Mouse (Mus musculus): ENCODE measurements around the gene Frs2. TPM values are rescaled to one million over a fixed set of nuclear protein-coding genes. Genes with fewer than 3 reads are reported as not detected.
A peak's percentile ranks its signal among the peaks of the same experiment; 100 is the strongest.
"Not testable (repeated sequence)": the region's sequence is repeated elsewhere in the genome, so short reads cannot be mapped to it uniquely, and the experiment has no call there.

Frs2 gene
- polyA plus RNA-seq, 1 experiment from 2014 or later, result 33.9 TPM

DNA sequence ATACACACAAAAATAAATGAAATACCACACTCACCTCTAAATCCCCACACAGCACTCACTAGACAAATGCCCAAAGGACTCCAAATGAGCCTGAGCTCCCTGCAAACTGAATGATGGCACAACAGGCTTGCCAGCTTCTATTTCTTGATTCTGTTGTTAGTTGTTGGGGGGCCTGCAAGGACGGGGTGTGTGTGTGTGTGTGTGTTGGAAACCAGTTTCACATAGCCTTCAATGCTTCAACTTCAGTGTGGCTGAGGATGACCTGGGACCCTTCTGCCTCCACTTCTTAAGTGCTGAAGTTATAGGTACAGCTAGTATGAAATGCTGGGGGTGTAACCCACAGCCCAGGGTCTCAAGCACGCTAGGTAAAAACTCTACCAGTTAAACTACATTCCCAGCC is 5.0 kb downstream of the Frs2 start:
- H3K4me1 ChIP-seq (ENCODE audit: control insufficient read depth, insufficient read depth, low read length), result no peaks in the 10 kb centered on the region
- no peak for DNase-seq (ENCODE audit: low spot score)
- no peaks in the 10 kb centered on the region for H3K27me3 ChIP-seq (ENCODE audit: control insufficient read depth, insufficient read depth, low read length)
- H3K4me3 ChIP-seq (ENCODE audit: low read depth, low read length), result no peak overlapping the region
- H3K36me3 ChIP-seq (ENCODE audit: control insufficient read depth, insufficient read depth, low read length), result no peaks in the 10 kb centered on the region
- H3K4me2 ChIP-seq (ENCODE audit: low read depth), result no peak overlapping the region
- H3K9me3 ChIP-seq (ENCODE audit: control insufficient read depth, low read length), result no peaks in the 10 kb centered on the region
- no peak overlapping the region for H3K9ac ChIP-seq (ENCODE audit: low read length)
- 92% methylated on average over 2 of the region's 2 CpGs for WGBS
- ATAC-seq (ENCODE audit: insufficient read depth, low FRiP score, low TSS enrichment), result no peak
- no peak overlapping the region for H3K27ac ChIP-seq (ENCODE audit: low read depth, low read length)

DNA sequence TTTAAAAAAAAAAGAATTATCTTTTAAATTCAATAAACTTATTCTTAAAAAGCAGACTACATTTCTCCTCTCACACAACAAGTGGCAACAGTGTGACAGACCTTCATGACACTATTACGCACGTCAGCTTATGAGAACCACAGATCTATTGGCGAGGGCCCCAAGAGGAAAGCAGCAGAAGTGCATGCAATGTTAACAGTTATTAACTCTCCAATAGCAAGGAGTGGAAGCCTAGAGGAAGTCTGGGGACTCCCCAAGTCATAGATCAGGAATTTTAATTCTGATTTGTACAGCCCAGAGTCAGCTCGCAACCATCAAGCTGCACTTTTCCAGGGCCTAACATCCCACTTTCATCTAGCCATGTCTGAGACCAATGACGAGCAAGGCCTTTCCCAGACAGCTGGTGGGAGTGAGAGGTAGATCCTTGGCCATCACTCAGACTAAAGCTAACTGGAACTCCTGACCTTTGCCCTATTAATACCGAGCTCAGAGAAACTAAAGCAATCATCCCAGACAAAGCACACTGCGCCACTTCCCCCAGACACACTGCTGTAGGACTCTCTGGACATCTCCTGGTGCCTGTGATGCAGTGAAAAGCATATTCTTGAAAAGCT is 6.3 kb downstream of the Frs2 start:
- Histone ChIP-seq H3K36me3 (ENCODE audit: control insufficient read depth, insufficient read depth, low read length) (no peaks in the 10 kb centered on the region), H3K27me3 (ENCODE audit: control insufficient read depth, insufficient read depth, low read length) (no peaks in the 10 kb centered on the region), H3K4me1 (ENCODE audit: control insufficient read depth, insufficient read depth, low read length) (no peaks in the 10 kb centered on the region), H3K27ac (ENCODE audit: low read depth, low read length) (no peak overlapping the region), H3K4me2 (ENCODE audit: low read depth) (no peak overlapping the region), H3K9ac (ENCODE audit: low read length) (no peak overlapping the region), H3K9me3 (ENCODE audit: control insufficient read depth, low read length) (no peaks in the 10 kb centered on the region), H3K4me3 (ENCODE audit: low read depth, low read length) (no peak overlapping the region)
- ATAC-seq (ENCODE audit: insufficient read depth, low FRiP score, low TSS enrichment) (no peak), DNase-seq (ENCODE audit: low spot score) (no peak)
- WGBS, result 76% methylated on average over 7 of the region's 7 CpGs

DNA sequence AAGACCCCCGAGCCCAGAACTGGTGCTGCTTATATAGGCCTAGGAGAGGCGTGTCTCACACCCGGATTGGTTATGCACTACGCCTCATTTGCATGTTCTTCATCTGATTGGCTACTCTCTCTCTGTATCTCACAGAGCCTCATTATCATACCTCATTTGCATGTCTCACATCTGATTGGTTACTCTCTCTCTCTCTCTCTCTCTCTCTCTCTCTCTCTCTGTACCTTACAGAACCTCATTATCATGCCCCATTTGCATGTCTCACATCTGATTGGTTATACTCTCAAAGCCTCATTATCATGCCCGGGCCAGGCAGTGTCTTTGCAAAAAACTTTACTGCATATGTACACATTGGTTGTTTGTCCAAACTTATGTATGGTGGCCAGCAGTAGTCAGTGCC is 16.8 kb downstream of the Frs2 start:
- not testable (repeated sequence) for H3K27me3 ChIP-seq (ENCODE audit: control insufficient read depth, insufficient read depth, low read length); H3K27ac ChIP-seq (ENCODE audit: low read depth, low read length); H3K4me3 ChIP-seq (ENCODE audit: low read depth, low read length); DNase-seq (ENCODE audit: low spot score); H3K9me3 ChIP-seq (ENCODE audit: control insufficient read depth, low read length); ATAC-seq (ENCODE audit: insufficient read depth, low FRiP score, low TSS enrichment); H3K4me2 ChIP-seq (ENCODE audit: low read depth); H3K4me1 ChIP-seq (ENCODE audit: control insufficient read depth, insufficient read depth, low read length); H3K36me3 ChIP-seq (ENCODE audit: control insufficient read depth, insufficient read depth, low read length); H3K9ac ChIP-seq (ENCODE audit: low read length)
- WGBS, result 91% methylated on average over 5 of the region's 5 CpGs

DNA sequence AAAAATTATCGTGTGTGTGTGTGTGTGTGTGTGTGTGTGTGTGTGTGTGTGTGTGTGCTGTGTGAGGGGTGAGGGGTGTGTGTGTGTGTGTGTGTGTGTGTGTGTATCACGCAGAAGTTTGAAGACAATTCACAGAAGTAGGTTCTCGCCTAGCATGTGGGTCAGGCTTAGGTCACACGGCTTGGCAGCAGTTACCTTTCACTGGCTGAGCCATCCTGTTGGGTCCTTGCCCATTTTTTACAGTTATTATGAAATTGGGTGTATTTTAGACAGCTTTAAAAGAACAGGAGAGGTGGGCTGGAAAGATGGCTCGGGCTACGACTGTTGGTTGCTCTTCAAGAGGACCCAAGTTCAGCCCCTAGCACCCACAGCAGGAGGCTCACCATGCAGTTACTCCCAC is 18.3 kb downstream of the Frs2 start:
- Histone ChIP-seq H3K9me3 (ENCODE audit: control insufficient read depth, low read length) (no peaks in the 10 kb centered on the region), H3K4me2 (ENCODE audit: low read depth) (no peak overlapping the region), H3K36me3 (ENCODE audit: control insufficient read depth, insufficient read depth, low read length) (no peaks in the 10 kb centered on the region), H3K27ac (ENCODE audit: low read depth, low read length) (no peak overlapping the region), H3K9ac (ENCODE audit: low read length) (no peak overlapping the region), H3K27me3 (ENCODE audit: control insufficient read depth, insufficient read depth, low read length) (no peaks in the 10 kb centered on the region), H3K4me3 (ENCODE audit: low read depth, low read length) (no peak overlapping the region), H3K4me1 (ENCODE audit: control insufficient read depth, insufficient read depth, low read length) (peaks cover 10% of the 10 kb centered on the region; the same call in 1 of the 2 replicates)
- DNase-seq (ENCODE audit: low spot score) (no peak), ATAC-seq (ENCODE audit: insufficient read depth, low FRiP score, low TSS enrichment) (no peak)
- 95% methylated on average over 6 of the region's 6 CpGs for WGBS

DNA sequence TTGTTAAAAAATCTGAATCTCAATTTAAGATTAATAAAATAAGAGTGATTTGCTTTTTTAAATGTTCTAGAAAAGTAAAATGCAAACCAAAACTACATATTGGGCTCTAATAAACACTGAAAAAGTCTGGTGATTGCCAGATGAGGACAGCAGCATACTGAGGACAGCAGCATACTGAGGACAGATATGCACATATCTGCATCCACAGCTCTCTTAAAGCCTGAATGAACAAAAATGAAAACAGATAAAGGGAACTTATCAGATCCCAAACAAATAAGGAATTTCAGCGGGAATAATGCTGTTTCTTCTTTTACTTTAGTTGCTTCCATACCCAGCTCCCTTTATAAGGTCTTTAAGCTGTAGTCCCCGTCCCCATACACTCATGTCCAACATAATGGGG is 19.6 kb downstream of the Frs2 start:
- Histone ChIP-seq H3K4me3 (ENCODE audit: low read depth, low read length) (no peak overlapping the region), H3K9me3 (ENCODE audit: control insufficient read depth, low read length) (no peaks in the 10 kb centered on the region), H3K4me1 (ENCODE audit: control insufficient read depth, insufficient read depth, low read length) (peaks cover 10% of the 10 kb centered on the region; the same call in 1 of the 2 replicates), H3K36me3 (ENCODE audit: control insufficient read depth, insufficient read depth, low read length) (no peaks in the 10 kb centered on the region), H3K4me2 (ENCODE audit: low read depth) (no peak overlapping the region), H3K27me3 (ENCODE audit: control insufficient read depth, insufficient read depth, low read length) (no peaks in the 10 kb centered on the region), H3K9ac (ENCODE audit: low read length) (no peak overlapping the region), H3K27ac (ENCODE audit: low read depth, low read length) (no peak overlapping the region)
- DNase-seq (ENCODE audit: low spot score) (no peak), ATAC-seq (ENCODE audit: insufficient read depth, low FRiP score, low TSS enrichment) (no peak)
- WGBS, result 98% methylated on average over 2 of the region's 2 CpGs

DNA sequence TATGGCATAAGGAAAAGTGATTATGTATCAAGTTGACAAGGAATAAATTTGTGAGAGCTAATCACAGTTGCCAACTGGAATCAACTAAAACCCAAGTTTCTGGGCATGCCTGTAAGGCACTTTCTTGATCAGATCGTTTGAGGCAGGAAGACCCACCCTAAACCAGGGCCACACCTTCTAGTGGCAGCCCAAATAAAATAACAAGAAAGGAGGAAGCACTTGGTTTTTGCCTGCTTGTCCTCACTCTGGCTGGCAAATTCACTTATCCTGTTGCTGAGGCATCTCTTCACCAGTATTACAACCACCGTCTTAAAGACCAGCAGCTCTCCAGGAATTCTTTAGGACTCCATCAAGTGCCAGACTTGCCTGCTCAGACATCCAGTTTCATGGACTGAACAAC is 20.9 kb downstream of the Frs2 start:
- DNase-seq (ENCODE audit: low spot score) (no peak), ATAC-seq (ENCODE audit: insufficient read depth, low FRiP score, low TSS enrichment) (no peak)
- no peaks in the 10 kb centered on the region for H3K9me3 ChIP-seq (ENCODE audit: control insufficient read depth, low read length)
- H3K9ac ChIP-seq (ENCODE audit: low read length), result no peak overlapping the region
- H3K4me3 ChIP-seq (ENCODE audit: low read depth, low read length), result no peak overlapping the region
- WGBS, result 79% methylated on average over 2 of the region's 2 CpGs
- H3K4me2 ChIP-seq (ENCODE audit: low read depth), result no peak overlapping the region
- H3K36me3 ChIP-seq (ENCODE audit: control insufficient read depth, insufficient read depth, low read length), result no peaks in the 10 kb centered on the region
- H3K27ac ChIP-seq (ENCODE audit: low read depth, low read length), result no peak overlapping the region
- no peaks in the 10 kb centered on the region for H3K27me3 ChIP-seq (ENCODE audit: control insufficient read depth, insufficient read depth, low read length)
- peaks cover 10% of the 10 kb centered on the region; the same call in 1 of the 2 replicates for H3K4me1 ChIP-seq (ENCODE audit: control insufficient read depth, insufficient read depth, low read length)

DNA sequence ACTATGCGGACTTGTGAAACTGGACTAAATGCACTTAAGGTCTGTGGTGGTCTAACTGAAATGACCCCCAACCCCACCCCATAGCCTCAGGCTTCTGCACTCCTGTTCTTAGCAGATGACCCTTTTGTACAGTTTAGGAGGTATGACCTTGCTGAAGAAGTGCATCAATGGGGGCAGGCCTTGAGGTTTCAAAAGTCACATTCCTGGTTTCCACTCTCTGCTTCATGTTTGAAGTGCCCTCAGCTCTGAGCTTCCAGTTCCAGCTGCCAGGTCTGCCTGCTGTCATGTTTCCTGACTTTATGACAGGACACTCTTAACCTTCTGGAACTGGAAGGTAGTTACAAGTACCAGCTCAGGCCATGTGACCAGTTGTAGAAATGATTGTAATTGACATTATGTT is 21.6 kb downstream of the Frs2 start:
- DNase-seq (ENCODE audit: low spot score), result no peak
- Histone ChIP-seq H3K4me2 (ENCODE audit: low read depth) (no peak overlapping the region), H3K4me1 (ENCODE audit: control insufficient read depth, insufficient read depth, low read length) (peaks cover 10% of the 10 kb centered on the region; the same call in 1 of the 2 replicates), H3K4me3 (ENCODE audit: low read depth, low read length) (no peak overlapping the region), H3K27ac (ENCODE audit: low read depth, low read length) (no peak overlapping the region), H3K36me3 (ENCODE audit: control insufficient read depth, insufficient read depth, low read length) (no peaks in the 10 kb centered on the region), H3K9ac (ENCODE audit: low read length) (no peak overlapping the region), H3K27me3 (ENCODE audit: control insufficient read depth, insufficient read depth, low read length) (no peaks in the 10 kb centered on the region), H3K9me3 (ENCODE audit: control insufficient read depth, low read length) (no peaks in the 10 kb centered on the region)
- WGBS, result 92% methylated on average over 1 of the region's 1 CpGs
- ATAC-seq (ENCODE audit: insufficient read depth, low FRiP score, low TSS enrichment), result no peak

DNA sequence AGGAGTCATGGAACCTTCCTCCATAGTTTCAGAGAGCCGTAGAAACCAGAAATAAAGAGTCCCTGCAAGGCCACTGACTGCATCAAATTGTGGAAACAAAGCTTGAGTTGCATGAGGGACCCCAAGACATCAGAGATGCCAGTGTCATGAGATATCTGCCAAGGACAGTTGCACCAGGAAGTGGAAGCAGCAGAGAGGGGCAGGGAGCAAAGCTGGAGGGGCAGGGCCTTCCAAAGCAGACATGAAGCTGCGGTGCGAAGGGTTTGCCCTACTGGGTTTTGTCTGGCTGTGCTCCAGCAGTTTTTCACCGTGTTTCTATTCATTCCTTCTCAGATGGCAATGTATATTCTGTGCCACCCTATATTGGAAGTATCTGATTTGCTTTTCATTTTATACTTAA is 22.1 kb downstream of the Frs2 start:
- peak overlapping the region; percentile 18; the same call in 1 of the 2 replicates for H3K9ac ChIP-seq (ENCODE audit: low read length)
- 0 out of 2 replicates have a peak overlapping the region, but pooled peaks have one; percentile 27 for H3K27ac ChIP-seq (ENCODE audit: low read depth, low read length)
- WGBS, result 73% methylated on average over 4 of the region's 4 CpGs
- no peaks in the 10 kb centered on the region for H3K9me3 ChIP-seq (ENCODE audit: control insufficient read depth, low read length)
- DNase-seq (ENCODE audit: low spot score), result no peak
- no peak overlapping the region for H3K4me3 ChIP-seq (ENCODE audit: low read depth, low read length)
- H3K27me3 ChIP-seq (ENCODE audit: control insufficient read depth, insufficient read depth, low read length), result no peaks in the 10 kb centered on the region
- no peak overlapping the region for H3K4me2 ChIP-seq (ENCODE audit: low read depth)
- H3K36me3 ChIP-seq (ENCODE audit: control insufficient read depth, insufficient read depth, low read length), result no peaks in the 10 kb centered on the region
- ATAC-seq (ENCODE audit: insufficient read depth, low FRiP score, low TSS enrichment), result no peak
- peaks cover 10% of the 10 kb centered on the region; the same call in 1 of the 2 replicates for H3K4me1 ChIP-seq (ENCODE audit: control insufficient read depth, insufficient read depth, low read length)

DNA sequence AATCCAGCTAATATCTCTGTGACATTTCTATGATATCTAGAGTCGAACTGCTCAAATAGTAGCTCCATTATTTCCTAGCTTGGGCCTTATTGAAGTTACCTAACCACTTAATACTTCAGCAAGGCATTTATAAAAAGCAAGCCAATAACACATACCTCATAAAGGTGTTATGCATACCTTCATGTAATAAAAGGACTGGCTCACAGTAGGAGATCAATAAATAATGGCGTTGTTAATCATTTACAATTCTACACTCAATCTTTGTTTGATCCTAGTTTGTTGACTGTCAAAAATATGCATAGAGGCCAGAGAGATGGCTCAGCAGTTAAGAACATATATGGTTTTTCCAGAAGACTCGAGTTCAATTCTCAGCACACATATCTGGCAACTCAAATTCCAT is 26.9 kb downstream of the Frs2 start:
- H3K4me3 ChIP-seq (ENCODE audit: low read depth, low read length), result no peak overlapping the region
- DNase-seq (ENCODE audit: low spot score), result no peak
- no peak for ATAC-seq (ENCODE audit: insufficient read depth, low FRiP score, low TSS enrichment)
- H3K9me3 ChIP-seq (ENCODE audit: control insufficient read depth, low read length), result no peaks in the 10 kb centered on the region
- H3K4me1 ChIP-seq (ENCODE audit: control insufficient read depth, insufficient read depth, low read length), result peaks cover 7% of the 10 kb centered on the region; the same call in 1 of the 2 replicates
- H3K27ac ChIP-seq (ENCODE audit: low read depth, low read length), result no peak overlapping the region
- 85% methylated on average over 3 of the region's 3 CpGs for WGBS
- no peaks in the 10 kb centered on the region for H3K27me3 ChIP-seq (ENCODE audit: control insufficient read depth, insufficient read depth, low read length)
- H3K4me2 ChIP-seq (ENCODE audit: low read depth), result no peak overlapping the region
- no peaks in the 10 kb centered on the region for H3K36me3 ChIP-seq (ENCODE audit: control insufficient read depth, insufficient read depth, low read length)
- no peak overlapping the region for H3K9ac ChIP-seq (ENCODE audit: low read length)
